Mouse (Mus musculus) kidney, adult 18-20 months (tissue): Measurements from ENCODE around the gene Abtb1.

Experiments
- DNase-seq: peaks from one replicate; pipeline ENCODE4 v3.0.0; 2021

The Abtb1 gene

GRCm38 (mm10) chr6:88841781-88842689, at the start of gene Abtb1:
Abtb1 (minus strand) TSS chr6:88841984.
- DNase-seq = peak; percentile 100

- no peak for DNase-seq
Observed at GRCm38 (mm10) chr6:88890832-88891231, 49.0 kb upstream of the Abtb1 start.

GRCm38 (mm10) chr6:88889410-88890042, 47.7 kb upstream of the Abtb1 start:
- DNase-seq = no peak

GRCm38 (mm10) chr6:88886417-88886967, 44.7 kb upstream of the Abtb1 start:
- DNase-seq = no peak

GRCm38 (mm10) chr6:88885644-88886416, 44.0 kb upstream of the Abtb1 start:
- no peak for DNase-seq

- DNase-seq = no peak
Observed at GRCm38 (mm10) chr6:88884690-88885089, 42.9 kb upstream of the Abtb1 start.

- no peak for DNase-seq
Observed at GRCm38 (mm10) chr6:88884195-88884594, 42.4 kb upstream of the Abtb1 start.

- no peak for DNase-seq
Observed at GRCm38 (mm10) chr6:88881334-88881733, 39.5 kb upstream of the Abtb1 start.

GRCm38 (mm10) chr6:88879471-88879870, 37.7 kb upstream of the Abtb1 start:
- DNase-seq = no peak

GRCm38 (mm10) chr6:88874868-88875508, 33.2 kb upstream of the Abtb1 start, which contains the start of gene Podxl2:
Podxl2 (minus strand) TSS chr6:88875044.
- peak; percentile 47 for DNase-seq

- DNase-seq = no peak
Observed at GRCm38 (mm10) chr6:88873965-88874867, 32.4 kb upstream of the Abtb1 start.

- no peak for DNase-seq
Observed at GRCm38 (mm10) chr6:88872811-88873210, 31.0 kb upstream of the Abtb1 start.

- DNase-seq = no peak
Observed at GRCm38 (mm10) chr6:88871546-88871945, 29.8 kb upstream of the Abtb1 start.

GRCm38 (mm10) chr6:88870594-88870993, 28.8 kb upstream of the Abtb1 start:
- DNase-seq = no peak

GRCm38 (mm10) chr6:88869459-88869858, 27.7 kb upstream of the Abtb1 start:
- DNase-seq = no peak

GRCm38 (mm10) chr6:88865704-88866103, 23.9 kb upstream of the Abtb1 start:
- DNase-seq = no peak

- DNase-seq = no peak
Observed at GRCm38 (mm10) chr6:88860914-88861313, 19.1 kb upstream of the Abtb1 start.

- no peak for DNase-seq
Observed at GRCm38 (mm10) chr6:88858341-88858740, 16.6 kb upstream of the Abtb1 start.

- DNase-seq = no peak
Observed at GRCm38 (mm10) chr6:88857830-88858229, 16.0 kb upstream of the Abtb1 start.

- DNase-seq = peak; percentile 51
Observed at GRCm38 (mm10) chr6:88857249-88857648, 15.5 kb upstream of the Abtb1 start.

- peak; percentile 51 for DNase-seq
Observed at GRCm38 (mm10) chr6:88855636-88856035, 13.9 kb upstream of the Abtb1 start.
